Mouse (Mus musculus) olfactory bulb, adult 2 months (tissue): ENCODE results near the gene Olfr237-ps1.

Experiments used
- CTCF ChIP-seq: fragments of 200-500 bp; IDR thresholded peaks from 2 replicates; pipeline ENCODE4 v1.5.1; 2012; ENCODE audit warnings: low read depth, mild to moderate bottlenecking, low read length, moderate library complexity; ENCODE audit not compliant: insufficient read depth
- POLR2A ChIP-seq: fragments of 200-500 bp; IDR thresholded peaks from 2 replicates; pipeline ENCODE4 v1.6.1; 2012; ENCODE audit warnings: mild to moderate bottlenecking, low read depth, low read length, moderate library complexity; ENCODE audit not compliant: insufficient read depth

- no peak for TF ChIP-seq CTCF
- no peak for TF ChIP-seq POLR2A
Measured at GRCm38 (mm10) chr6:43159502-43159901, 13.1 kb downstream of the Olfr237-ps1 start.
